Mouse (Mus musculus) heart, postnatal 0 days (tissue): ENCODE results near the gene Mgat3. TPM values are rescaled to one million over a fixed set of nuclear protein-coding genes. Genes with fewer than 3 reads are reported as not detected.
A peak's percentile ranks its signal among the peaks of the same experiment; 100 is the strongest.

Source experiments
- ATAC-seq: fragments of 200-750 bp; cut with Nextera tagmentation; 2 replicates; pipeline ENCODE4 v1.8.0; 2017; ENCODE audit warnings: low read depth, moderate number of reproducible peaks, moderate library complexity; ENCODE audit not compliant: insufficient read depth
- DNase-seq: peaks from one replicate; pipeline ENCODE4 v3.0.0-alpha.2; 2016; ENCODE audit warnings: low spot score
- H3K27ac ChIP-seq: fragments of 300-500 bp; sonication (generic); 2 replicates; pipeline ENCODE4 v1.5.1; 2014; ENCODE audit warnings: low read depth, mild to moderate bottlenecking
- H3K27me3 ChIP-seq: fragments of 300-500 bp; sonication (generic); 2 replicates; pipeline ENCODE4 v1.6.1; 2014; ENCODE audit warnings: low read length, mixed read lengths; ENCODE audit not compliant: control insufficient read depth, insufficient read depth
- H3K36me3 ChIP-seq: fragments of 300-500 bp; sonication (generic); replicated peaks from 2 replicates; pipeline ENCODE4 v1.6.1; 2014; ENCODE audit warnings: low read length, mixed read lengths; ENCODE audit not compliant: control insufficient read depth, insufficient read depth
- H3K4me1 ChIP-seq: fragments of 300-500 bp; sonication (generic); 2 replicates; pipeline ENCODE4 v1.6.1; 2014; ENCODE audit warnings: antibody characterized with exemption; ENCODE audit not compliant: control insufficient read depth, insufficient read depth
- H3K4me2 ChIP-seq: fragments of 300-500 bp; sonication (generic); 2 replicates; pipeline ENCODE4 v1.6.1; 2014; ENCODE audit warnings: low read depth, mild to moderate bottlenecking, low read length, moderate library complexity
- H3K4me3 ChIP-seq: fragments of 300-500 bp; sonication (generic); 2 replicates; pipeline ENCODE4 v1.5.1; 2014; ENCODE audit warnings: low read depth, low read length
- H3K9ac ChIP-seq: fragments of 300-500 bp; sonication (generic); replicated peaks from 2 replicates; pipeline ENCODE4 v1.6.1; 2014; ENCODE audit warnings: low read depth, low read length, mixed read lengths
- H3K9me3 ChIP-seq: fragments of 300-500 bp; sonication (generic); replicated peaks from 2 replicates; pipeline ENCODE4 v1.6.1; 2016; ENCODE audit warnings: low read length; ENCODE audit not compliant: control insufficient read depth
- CTCF ChIP-seq: IDR thresholded peaks from 2 replicates; pipeline ENCODE4 v1.5.1; 2016; ENCODE audit warnings: antibody characterized with exemption, control low read depth, low read depth
- EP300 ChIP-seq: IDR thresholded peaks from 2 replicates; pipeline ENCODE4 v1.6.1; 2016; ENCODE audit warnings: antibody characterized with exemption, low read depth
- WGBS: fragments of 180-500 bp; shearing (Covaris S2); extraction: QIAGEN DNeasy Blood & Tissue Kit; methylation state at CpG from one replicate; pipeline ENCODE4 v1.1.7; 2014; 5-methylcytosine and 5-hydroxymethylcytosine counted together
- polyA plus RNA-seq: library from polyadenylated mRNA; unstranded; fragments of >200 nt; fragmentation: Nextera tagmentation; extraction: Ambion mirVana; gene quantifications from 2 replicates; pipeline ENCODE4 v1.2.1, GENCODE M21; 2015
- total RNA-seq: library from RNA; depleted of rRNA; stranded (reverse); fragments of >200 nt; gene quantifications from 2 replicates; pipeline ENCODE4 v1.2.3, GENCODE M21; 2014; ENCODE audit warnings: low replicate concordance; rRNA removed

The Mgat3 gene
- total and polyA plus RNA-seq, 2 experiments from 2014 or later: 0.23 to 1.9 TPM

DNA sequence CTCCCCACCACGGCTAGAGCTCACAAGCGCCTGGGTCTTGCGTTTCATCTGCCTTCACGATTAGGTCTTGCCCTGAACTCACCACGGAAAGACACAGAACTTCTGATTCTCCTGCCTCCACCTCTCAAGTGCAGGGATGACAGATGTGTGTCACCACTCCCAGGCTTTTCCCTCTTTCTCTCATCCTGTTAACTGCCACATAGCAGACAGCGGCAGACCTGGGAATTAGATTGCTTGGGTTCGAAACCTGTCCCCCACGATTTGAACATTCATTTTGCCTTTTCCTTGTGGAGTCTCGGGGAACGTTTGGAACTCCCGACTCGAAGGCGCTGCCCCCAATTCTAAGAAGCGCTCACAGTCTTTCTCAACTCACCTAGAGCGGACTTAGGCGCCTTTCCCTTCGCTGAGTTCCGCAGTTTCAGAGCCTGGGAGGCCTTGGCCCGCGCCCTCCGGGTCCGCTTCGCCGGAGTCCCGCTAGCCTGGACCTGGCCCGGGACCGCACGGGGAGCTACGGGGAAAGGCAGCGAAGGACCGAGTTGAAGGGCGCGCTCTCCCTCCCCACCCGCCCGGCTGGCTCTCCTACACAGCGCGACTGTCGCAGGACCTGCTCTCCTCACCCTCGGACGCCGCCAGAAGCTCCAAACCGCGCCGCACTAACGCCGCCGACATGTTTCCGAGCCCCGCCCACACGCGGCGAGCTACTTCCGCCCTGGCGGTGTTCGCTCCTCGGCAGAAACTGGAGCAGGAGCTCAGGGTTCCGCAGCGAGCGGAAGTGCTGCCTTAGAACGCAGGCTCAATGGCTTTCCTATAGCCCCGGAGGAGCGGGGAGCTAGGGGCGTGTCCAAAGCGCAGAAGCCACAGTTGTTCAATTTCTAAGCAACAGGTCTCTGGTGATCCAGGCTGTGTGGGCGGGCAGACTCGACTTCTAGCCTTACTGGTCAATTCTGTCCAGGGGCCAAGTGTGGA lies 90.4 kb downstream of the Mgat3 start, which contains the start of gene Rps19bp1:
Rps19bp1 (minus strand) TSS at position 706 of the 966 bp plus-strand sequence.
- H3K9me3 ChIP-seq: no peaks in the 10 kb centered on the region
- ATAC-seq (peak; percentile 89), DNase-seq (peak; percentile 89)
- H3K27me3 ChIP-seq: no peaks in the 10 kb centered on the region
- WGBS: 1% methylated on average over 66 of the region's 66 CpGs
- TF ChIP-seq EP300 (0 out of 2 replicates have a peak, but pooled peaks have one; percentile 11), CTCF (no peak)
- peaks cover 13% of the 10 kb centered on the region for H3K36me3 ChIP-seq
- peak within 1 kb of the TSS; percentile 73 for H3K27ac ChIP-seq
- peaks cover 11% of the 10 kb centered on the region; the same call in 1 of the 2 replicates for H3K4me1 ChIP-seq
- H3K4me3 ChIP-seq: peak within 1 kb of the TSS; percentile 65
- H3K9ac ChIP-seq: peak within 1 kb of the TSS; percentile 73
- H3K4me2 ChIP-seq: peak within 1 kb of the TSS; percentile 69

Other genes with a start within 250 kb of the Mgat3 start
- 0.50 and 2.1 TPM in 2 replicates for gene Cbx7, start 202.6 kb upstream of the Mgat3 start, total RNA-seq
- gene Cbx7, start 202.6 kb upstream of the Mgat3 start, polyA plus RNA-seq: 0.82 and 1.0 TPM in 2 replicates
- gene Pdgfb, start 158.7 kb upstream of the Mgat3 start, total RNA-seq: 32.2 and 33.7 TPM in 2 replicates
- gene Pdgfb, start 158.7 kb upstream of the Mgat3 start, polyA plus RNA-seq: 3.3 and 3.5 TPM in 2 replicates
- 104 and 144 TPM in 2 replicates for gene Syngr1, start 82.4 kb upstream of the Mgat3 start, total RNA-seq
- 140 and 150 TPM in 2 replicates for gene Syngr1, start 82.4 kb upstream of the Mgat3 start, polyA plus RNA-seq
- gene Rpl3, start 81.9 kb upstream of the Mgat3 start, total RNA-seq: 763 and 766 TPM in 2 replicates
- 480 and 487 TPM in 2 replicates for gene Rpl3, start 81.9 kb upstream of the Mgat3 start, polyA plus RNA-seq
- 37.3 and 41.2 TPM in 2 replicates for gene Tab1, start 40.6 kb upstream of the Mgat3 start, total RNA-seq
- gene Tab1, start 40.6 kb upstream of the Mgat3 start, polyA plus RNA-seq: 25.0 and 29.1 TPM in 2 replicates
- 34.5 and 39.8 TPM in 2 replicates for gene Mief1, start 60.3 kb downstream of the Mgat3 start, total RNA-seq
- 17.0 and 17.8 TPM in 2 replicates for gene Mief1, start 60.3 kb downstream of the Mgat3 start, polyA plus RNA-seq
- not detected in 2 replicates for gene AC140267.1, start 62.1 kb downstream of the Mgat3 start, total RNA-seq
- not detected in 2 replicates for gene AC140267.1, start 62.1 kb downstream of the Mgat3 start, polyA plus RNA-seq
- 122 and 128 TPM in 2 replicates for gene Atf4, start 81.5 kb downstream of the Mgat3 start, total RNA-seq
- gene Atf4, start 81.5 kb downstream of the Mgat3 start, polyA plus RNA-seq: 63.5 and 65.0 TPM in 2 replicates
- gene Rps19bp1, start 90.6 kb downstream of the Mgat3 start, total RNA-seq: 13.7 and 21.6 TPM in 2 replicates
- gene Rps19bp1, start 90.6 kb downstream of the Mgat3 start, polyA plus RNA-seq: 34.7 and 35.8 TPM in 2 replicates
- gene Cacna1i, start 113.5 kb downstream of the Mgat3 start, total RNA-seq: not detected in 2 replicates
- gene Cacna1i, start 113.5 kb downstream of the Mgat3 start, polyA plus RNA-seq: not detected in 2 replicates